Mouse (Mus musculus) ES-E14 (cell line): ENCODE measurements at regions not wholly inside any gene's neighbourhood (a gene's known extent, or its start where the extent isn't known, plus 50 kb on each side); places are given as distances from the start of the nearest gene placed in this dataset.

Experiments used
- CHD2 ChIP-seq: IDR thresholded peaks from 2 replicates; pipeline ENCODE4 v1.6.1; 2014; ENCODE audit warnings: mild to moderate bottlenecking, low read depth, low read length, inconsistent platforms
- MAFK ChIP-seq: IDR thresholded peaks from 2 replicates; pipeline ENCODE4 v1.6.1; 2014; ENCODE audit warnings: mild to moderate bottlenecking, low read depth, low read length, inconsistent platforms; ENCODE audit not compliant: insufficient read depth
- ZC3H11A ChIP-seq: IDR thresholded peaks from 2 replicates; pipeline ENCODE4 v1.6.1; 2012; ENCODE audit warnings: low read depth, mild to moderate bottlenecking, inconsistent platforms, low read length, borderline replicate concordance
- ZNF384 ChIP-seq: IDR thresholded peaks from 2 replicates; pipeline ENCODE4 v1.6.1; 2012; ENCODE audit warnings: low read depth, low read length, inconsistent platforms

DNA sequence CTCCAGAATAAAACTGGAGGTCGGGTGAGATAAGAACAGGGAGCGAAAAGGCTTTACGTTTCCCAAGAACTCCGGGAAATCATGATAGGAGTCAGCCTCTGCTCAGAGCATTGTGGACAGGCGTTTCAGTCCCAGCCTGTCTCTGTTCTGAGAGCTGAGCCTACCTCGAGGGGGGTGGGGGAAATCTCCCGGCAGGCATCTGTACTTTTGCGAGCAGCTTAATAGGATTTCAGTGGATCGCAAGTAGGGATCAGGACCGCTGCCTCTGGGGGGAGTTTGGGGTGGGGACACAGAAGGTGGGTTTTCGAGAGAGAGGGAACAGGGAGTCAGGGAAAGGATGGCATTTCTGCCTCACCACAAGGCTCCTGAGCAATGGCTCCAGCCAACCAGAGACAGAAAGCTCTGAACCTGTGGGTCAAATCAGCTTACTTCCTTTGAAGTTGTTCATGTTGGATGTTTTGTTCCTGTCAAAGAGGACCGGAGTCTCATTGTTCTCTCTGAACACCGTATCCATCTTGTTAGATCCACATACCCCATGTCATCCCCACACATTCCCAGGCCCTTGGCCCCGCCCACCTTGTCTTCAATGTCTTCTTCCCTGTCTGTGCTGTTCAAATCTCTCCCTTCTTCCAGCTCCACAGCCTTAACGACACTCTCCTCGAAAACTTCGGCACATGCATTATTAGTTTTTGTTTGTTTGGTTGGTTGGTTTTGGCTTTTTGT is 109.5 kb downstream of the Trim29 start:
- TF ChIP-seq MAFK = no peak
- TF ChIP-seq ZNF384 = no peak
- TF ChIP-seq ZC3H11A = no peak
- no peak for TF ChIP-seq CHD2
